Mouse (Mus musculus) liver, embryonic 11.5 days (tissue): Measurements from ENCODE around the gene Ccdc88c. TPM values are rescaled to one million over a fixed set of nuclear protein-coding genes. Genes with fewer than 3 reads are reported as not detected.
A peak's percentile ranks its signal among the peaks of the same experiment; 100 is the strongest.

Experiments
- ATAC-seq: fragments of 200-750 bp; cut with Nextera tagmentation; replicated peaks from 2 replicates; pipeline ENCODE4 v1.8.0; 2017; ENCODE audit warnings: moderate number of reproducible peaks, mild to moderate bottlenecking, moderate TSS enrichment, moderate library complexity; ENCODE audit not compliant: low FRiP score
- DNase-seq: peaks from one replicate; pipeline ENCODE4 v3.0.0-alpha.2; 2017; ENCODE audit warnings: low spot score
- H3K27ac ChIP-seq: fragments of 300-500 bp; sonication (generic); 2 replicates; pipeline ENCODE4 v1.5.1; 2014; ENCODE audit warnings: mild to moderate bottlenecking, low read depth, low read length, control low read depth
- H3K27me3 ChIP-seq: fragments of 300-500 bp; sonication (generic); replicated peaks from 2 replicates; pipeline ENCODE4 v1.6.1; 2014; ENCODE audit warnings: low read length, mixed read lengths; ENCODE audit not compliant: control insufficient read depth, insufficient read depth
- H3K36me3 ChIP-seq: fragments of 300-500 bp; sonication (generic); 2 replicates; pipeline ENCODE4 v1.6.1; 2014; ENCODE audit warnings: mild to moderate bottlenecking, low read length, moderate library complexity, mixed read lengths; ENCODE audit not compliant: control insufficient read depth, insufficient read depth
- H3K4me1 ChIP-seq: fragments of 300-500 bp; sonication (generic); replicated peaks from 2 replicates; pipeline ENCODE4 v1.6.1; 2014; ENCODE audit warnings: low read length, mixed read lengths; ENCODE audit not compliant: control insufficient read depth, insufficient read depth
- H3K4me2 ChIP-seq: fragments of 300-500 bp; sonication (generic); 2 replicates; pipeline ENCODE4 v1.6.1; 2014; ENCODE audit warnings: mild to moderate bottlenecking, control low read depth, moderate library complexity
- H3K4me3 ChIP-seq: fragments of 300-500 bp; sonication (generic); 2 replicates; pipeline ENCODE4 v1.5.1; 2014; ENCODE audit warnings: low read depth, low read length, control low read depth
- H3K9ac ChIP-seq: fragments of 300-500 bp; sonication (generic); 2 replicates; pipeline ENCODE4 v1.6.1; 2014; ENCODE audit warnings: low read depth, low read length, control low read depth
- H3K9me3 ChIP-seq: fragments of 300-500 bp; sonication (generic); 2 replicates; pipeline ENCODE4 v1.6.1; 2016; ENCODE audit warnings: low read length, inconsistent platforms, mixed read lengths; ENCODE audit not compliant: control insufficient read depth
- WGBS: fragments of 180-500 bp; shearing (Covaris S2); extraction: QIAGEN DNeasy Blood & Tissue Kit; methylation state at CpG from one replicate; pipeline ENCODE4 v1.1.7; 2014; 5-methylcytosine and 5-hydroxymethylcytosine counted together
- polyA plus RNA-seq: library from polyadenylated mRNA; unstranded; fragments of >200 nt; fragmentation: Nextera tagmentation; extraction: Ambion mirVana; gene quantifications from 2 replicates; pipeline ENCODE4 v1.2.1, GENCODE M21; 2014

The Ccdc88c gene
- polyA plus RNA-seq, 1 experiment from 2014 or later, result 13.3 TPM

DNA sequence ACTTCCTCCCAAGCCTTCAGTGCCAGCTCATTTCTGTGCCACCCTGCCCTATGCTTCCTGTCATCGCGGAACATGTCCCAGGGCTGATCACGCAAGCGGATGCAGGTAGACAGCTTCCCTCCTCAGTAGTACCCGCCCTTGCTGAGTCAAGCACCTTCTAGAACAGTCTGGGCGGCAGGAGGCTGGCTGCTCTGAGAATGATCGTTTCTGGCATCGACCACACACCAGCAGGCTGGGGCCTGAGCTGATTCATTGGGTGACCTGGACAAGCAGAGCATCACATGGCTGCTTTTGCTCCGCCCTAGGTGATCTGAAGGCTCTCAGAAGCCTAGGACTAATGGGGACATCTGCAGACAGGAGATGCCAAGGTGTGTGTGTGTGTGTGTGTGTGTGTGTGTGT, 125.1 kb downstream of the Ccdc88c start:
- H3K9ac ChIP-seq, result no peak overlapping the region
- no peaks in the 10 kb centered on the region for H3K9me3 ChIP-seq
- H3K4me1 ChIP-seq, result 0 out of 2 replicates have a peak, but pooled peaks cover 3% of the 10 kb centered on the region
- H3K4me3 ChIP-seq, result no peak overlapping the region
- peaks cover 47% of the 10 kb centered on the region for H3K27me3 ChIP-seq
- no peaks in the 10 kb centered on the region for H3K36me3 ChIP-seq
- WGBS, result 80% methylated on average over 9 of the region's 9 CpGs
- H3K4me2 ChIP-seq, result no peak overlapping the region
- DNase-seq (no peak), ATAC-seq (no peak)
- no peak overlapping the region for H3K27ac ChIP-seq

DNA sequence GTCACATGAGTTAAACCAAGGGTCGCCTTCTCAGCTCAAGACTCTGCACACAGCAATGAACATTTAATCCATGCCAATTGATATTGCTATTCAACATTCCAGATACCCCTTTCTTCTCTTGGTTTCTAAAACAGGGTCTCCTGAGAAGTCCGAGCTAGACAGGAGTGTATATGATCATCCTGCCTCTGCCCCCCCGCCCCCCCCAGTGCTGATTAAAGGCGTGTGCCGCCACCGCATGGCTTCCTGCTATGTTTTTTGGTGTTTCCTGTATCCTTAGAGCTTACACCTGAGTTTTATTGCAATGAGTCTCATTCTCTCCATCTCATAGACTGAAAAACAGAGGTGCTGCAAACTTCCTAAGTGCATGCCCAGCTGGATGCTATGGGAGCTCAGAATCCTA, 127.5 kb downstream of the Ccdc88c start:
- Histone ChIP-seq H3K36me3 (no peaks in the 10 kb centered on the region), H3K4me3 (no peak overlapping the region), H3K4me1 (0 out of 2 replicates have a peak, but pooled peaks cover 3% of the 10 kb centered on the region), H3K27me3 (peaks cover 51% of the 10 kb centered on the region), H3K9me3 (no peaks in the 10 kb centered on the region), H3K27ac (no peak overlapping the region), H3K9ac (no peak overlapping the region), H3K4me2 (no peak overlapping the region)
- 71% methylated on average over 6 of the region's 6 CpGs for WGBS
- ATAC-seq (no peak), DNase-seq (no peak)

DNA sequence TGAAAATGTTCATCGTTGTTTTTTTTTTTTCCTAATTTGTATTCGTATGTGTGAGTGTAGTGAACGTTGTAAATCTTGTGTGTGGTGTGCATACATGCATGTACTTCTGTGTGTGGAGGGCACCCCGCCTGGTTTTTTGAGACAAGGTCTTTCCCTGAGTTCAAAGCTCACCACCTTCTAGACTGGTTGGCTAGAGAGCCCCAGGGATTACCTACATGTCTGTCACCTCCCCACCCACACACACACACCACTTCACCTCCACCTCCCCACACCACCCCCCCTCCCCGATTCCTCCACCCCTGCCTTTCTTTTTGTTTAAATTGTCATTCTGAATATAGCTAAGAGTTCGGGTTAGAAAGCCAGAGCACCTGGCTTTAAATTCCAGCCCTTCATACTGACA, 128.0 kb downstream of the Ccdc88c start:
- DNase-seq, result no peak
- Histone ChIP-seq H3K27me3 (peaks cover 53% of the 10 kb centered on the region), H3K36me3 (no peaks in the 10 kb centered on the region), H3K4me1 (0 out of 2 replicates have a peak, but pooled peaks cover 3% of the 10 kb centered on the region), H3K27ac (no peak overlapping the region), H3K4me2 (no peak overlapping the region), H3K9ac (no peak overlapping the region), H3K9me3 (no peaks in the 10 kb centered on the region), H3K4me3 (no peak overlapping the region)
- no peak for ATAC-seq
- WGBS, result 66% methylated on average over 6 of the region's 6 CpGs

GRCm38 (mm10) chr12:100899111-100899640, 129.7 kb downstream of the Ccdc88c start:
- Histone ChIP-seq H3K27ac (no peak overlapping the region), H3K4me2 (peak overlapping the region; percentile 47), H3K9me3 (no peaks in the 10 kb centered on the region), H3K36me3 (no peaks in the 10 kb centered on the region), H3K27me3 (peaks cover 53% of the 10 kb centered on the region), H3K4me3 (peak overlapping the region; percentile 14), H3K9ac (no peak overlapping the region), H3K4me1 (0 out of 2 replicates have a peak, but pooled peaks cover 3% of the 10 kb centered on the region)
- no peak for ATAC-seq
- WGBS, result under 1% methylated on average over 30 of the region's 30 CpGs
- no peak for DNase-seq

- no peaks in the 10 kb centered on the region for H3K9me3 ChIP-seq
- no peak overlapping the region for H3K4me2 ChIP-seq
- 43% methylated on average over 12 of the region's 12 CpGs for WGBS
- no peak overlapping the region for H3K9ac ChIP-seq
- no peak overlapping the region for H3K27ac ChIP-seq
- H3K4me1 ChIP-seq, result 0 out of 2 replicates have a peak, but pooled peaks cover 3% of the 10 kb centered on the region
- no peak overlapping the region for H3K4me3 ChIP-seq
- DNase-seq (no peak), ATAC-seq (no peak)
- no peaks in the 10 kb centered on the region for H3K36me3 ChIP-seq
- H3K27me3 ChIP-seq, result peaks cover 53% of the 10 kb centered on the region
These were observed 130.9 kb downstream of the Ccdc88c start for GRCm38 (mm10) chr12:100897736-100898650.

GRCm38 (mm10) chr12:100896661-100897060, 132.2 kb downstream of the Ccdc88c start:
- 20% methylated on average over 3 of the region's 3 CpGs for WGBS
- no peak for DNase-seq

GRCm38 (mm10) chr12:100895504-100895903, 133.4 kb downstream of the Ccdc88c start:
- WGBS, result 19% methylated on average over 2 of the region's 2 CpGs
- Histone ChIP-seq H3K36me3 (no peaks in the 10 kb centered on the region), H3K27me3 (peaks cover 43% of the 10 kb centered on the region), H3K4me2 (no peak overlapping the region), H3K27ac (no peak overlapping the region), H3K4me3 (no peak overlapping the region), H3K9ac (no peak overlapping the region), H3K4me1 (0 out of 2 replicates have a peak, but pooled peaks cover 3% of the 10 kb centered on the region), H3K9me3 (no peaks in the 10 kb centered on the region)
- ATAC-seq, result no peak
- no peak for DNase-seq

More at GRCm38 (mm10) chr12:100896661-100897060, 132.2 kb downstream of the Ccdc88c start:
- H3K27ac ChIP-seq, result no peak overlapping the region
- no peak overlapping the region for H3K9ac ChIP-seq
- no peaks in the 10 kb centered on the region for H3K36me3 ChIP-seq
- no peak for ATAC-seq
- peaks cover 52% of the 10 kb centered on the region for H3K27me3 ChIP-seq
- no peaks in the 10 kb centered on the region for H3K9me3 ChIP-seq
- no peak overlapping the region for H3K4me3 ChIP-seq
- H3K4me2 ChIP-seq, result no peak overlapping the region
- 0 out of 2 replicates have a peak, but pooled peaks cover 3% of the 10 kb centered on the region for H3K4me1 ChIP-seq

DNA sequence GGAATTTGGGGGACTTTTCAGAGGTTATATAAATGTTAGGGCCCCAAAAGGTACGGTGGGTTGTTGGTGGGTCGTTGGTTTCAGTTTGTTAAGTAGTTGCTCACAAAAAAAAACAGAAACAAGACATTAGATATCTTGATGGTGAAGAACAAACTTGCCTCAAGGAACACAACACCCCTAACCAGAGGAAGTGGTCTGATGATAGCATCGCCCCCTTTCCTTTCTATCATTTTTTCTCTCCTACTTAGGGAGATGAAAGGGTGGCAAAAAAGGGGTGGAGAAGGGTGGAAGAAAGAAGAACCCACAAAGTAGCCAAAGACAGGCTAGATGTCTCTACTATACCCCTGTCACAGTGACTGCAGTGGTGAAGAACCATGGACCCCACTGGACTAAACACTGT, 138.3 kb downstream of the Ccdc88c start:
- no peaks in the 10 kb centered on the region for H3K4me1 ChIP-seq
- no peaks in the 10 kb centered on the region for H3K36me3 ChIP-seq
- DNase-seq (no peak), ATAC-seq (no peak)
- H3K27me3 ChIP-seq, result peaks cover 5% of the 10 kb centered on the region; the same call in 1 of the 2 replicates
- no peak overlapping the region for H3K9ac ChIP-seq
- H3K4me3 ChIP-seq, result no peak overlapping the region
- no peak overlapping the region for H3K27ac ChIP-seq
- H3K9me3 ChIP-seq, result no peaks in the 10 kb centered on the region
- 61% methylated on average over 3 of the region's 3 CpGs for WGBS
- H3K4me2 ChIP-seq, result no peak overlapping the region
